Mouse (Mus musculus) intestine, postnatal 0 days (tissue): ENCODE data around the gene Pnmal1. TPM values are rescaled to one million over a fixed set of nuclear protein-coding genes. Genes with fewer than 3 reads are reported as not detected.
A peak's percentile ranks its signal among the peaks of the same experiment; 100 is the strongest.

ENCODE experiments used
- ATAC-seq: fragments of 200-750 bp; cut with Nextera tagmentation; 2 replicates; pipeline ENCODE4 v1.8.0; 2017; ENCODE audit warnings: mild to moderate bottlenecking, moderate TSS enrichment, moderate library complexity
- H3K27ac ChIP-seq: fragments of 300-500 bp; sonication (generic); 2 replicates; pipeline ENCODE4 v1.5.1; 2014; ENCODE audit warnings: mild to moderate bottlenecking, low read depth, low read length, moderate library complexity
- H3K27me3 ChIP-seq: fragments of 300-500 bp; sonication (generic); replicated peaks from 2 replicates; pipeline ENCODE4 v1.6.1; 2014; ENCODE audit warnings: low read length, mixed read lengths; ENCODE audit not compliant: control insufficient read depth, insufficient read depth
- H3K36me3 ChIP-seq: fragments of 300-500 bp; sonication (generic); 2 replicates; pipeline ENCODE4 v1.6.1; 2014; ENCODE audit warnings: mild to moderate bottlenecking, moderate library complexity; ENCODE audit not compliant: control insufficient read depth, insufficient read depth
- H3K4me1 ChIP-seq: fragments of 300-500 bp; sonication (generic); replicated peaks from 2 replicates; pipeline ENCODE4 v1.6.1; 2014; ENCODE audit warnings: antibody characterized with exemption, low read length, mixed read lengths; ENCODE audit not compliant: control insufficient read depth, insufficient read depth
- H3K4me2 ChIP-seq: fragments of 300-500 bp; sonication (generic); replicated peaks from 2 replicates; pipeline ENCODE4 v1.6.1; 2014; ENCODE audit warnings: low read depth, mild to moderate bottlenecking, moderate library complexity
- H3K4me3 ChIP-seq: fragments of 300-500 bp; sonication (generic); 2 replicates; pipeline ENCODE4 v1.5.1; 2014; ENCODE audit warnings: low read depth, low read length
- H3K9ac ChIP-seq: fragments of 300-500 bp; sonication (generic); 2 replicates; pipeline ENCODE4 v1.6.1; 2014; ENCODE audit warnings: mild to moderate bottlenecking, low read depth, low read length
- H3K9me3 ChIP-seq: fragments of 300-500 bp; sonication (generic); 2 replicates; pipeline ENCODE4 v1.6.1; 2016; ENCODE audit warnings: mixed run types; ENCODE audit not compliant: control insufficient read depth
- CTCF ChIP-seq: sonication (generic); IDR thresholded peaks from 2 replicates; pipeline ENCODE4 v1.5.1; 2016; ENCODE audit warnings: low read depth, mild to moderate bottlenecking, control low read depth, antibody characterized with exemption, moderate library complexity
- WGBS: fragments of 180-500 bp; shearing (Covaris S2); extraction: QIAGEN DNeasy Blood & Tissue Kit; methylation state at CpG from one replicate; pipeline ENCODE4 v1.1.7; 2014; 5-methylcytosine and 5-hydroxymethylcytosine counted together
- polyA plus RNA-seq: library from polyadenylated mRNA; unstranded; fragments of >200 nt; fragmentation: Nextera tagmentation; extraction: Ambion mirVana; gene quantifications from 2 replicates; pipeline ENCODE4 v1.2.1, GENCODE M21; 2015

Pnmal1 gene
- polyA plus RNA-seq, 1 experiment from 2014 or later: 2.2 TPM

DNA sequence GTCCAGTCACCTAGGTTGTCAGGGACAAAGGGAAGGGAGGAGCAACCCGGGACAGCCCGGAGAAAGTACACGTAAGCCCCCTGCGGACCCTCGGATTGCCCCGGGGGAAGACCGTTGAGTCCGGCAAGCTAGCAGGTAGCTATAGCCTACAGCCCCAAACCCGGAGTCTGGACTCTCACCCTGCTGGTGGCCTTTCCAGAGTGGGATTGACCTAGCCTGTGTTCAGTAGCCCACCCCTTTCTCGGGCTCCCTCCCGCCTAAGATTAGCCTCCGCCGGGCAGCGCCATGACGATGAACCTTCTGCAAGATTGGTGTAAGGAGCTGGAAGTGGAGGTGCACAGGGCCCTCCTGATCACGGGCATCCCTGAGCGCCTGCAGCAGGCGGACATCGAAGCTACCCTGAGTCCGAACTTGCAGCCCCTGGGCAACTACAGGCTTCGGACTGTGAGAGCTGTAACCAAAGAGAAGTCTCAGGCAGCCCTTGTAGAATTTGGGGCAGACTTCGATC is 14.6 kb upstream of the Pnmal1 start:
- ATAC-seq: no peak; the same call in 1 of the 2 replicates
- WGBS: 5% methylated on average over 22 of the region's 22 CpGs
- Histone ChIP-seq H3K4me1 (peaks cover 7% of the 10 kb centered on the region; the same call in 1 of the 2 replicates), H3K9ac (peak overlapping the region; percentile 44; the same call in 1 of the 2 replicates), H3K27ac (no peak overlapping the region), H3K9me3 (no peaks in the 10 kb centered on the region), H3K36me3 (no peaks in the 10 kb centered on the region), H3K4me2 (peak overlapping the region; percentile 78), H3K4me3 (peak overlapping the region; percentile 57), H3K27me3 (peaks cover 54% of the 10 kb centered on the region)
- TF ChIP-seq CTCF: no peak

DNA sequence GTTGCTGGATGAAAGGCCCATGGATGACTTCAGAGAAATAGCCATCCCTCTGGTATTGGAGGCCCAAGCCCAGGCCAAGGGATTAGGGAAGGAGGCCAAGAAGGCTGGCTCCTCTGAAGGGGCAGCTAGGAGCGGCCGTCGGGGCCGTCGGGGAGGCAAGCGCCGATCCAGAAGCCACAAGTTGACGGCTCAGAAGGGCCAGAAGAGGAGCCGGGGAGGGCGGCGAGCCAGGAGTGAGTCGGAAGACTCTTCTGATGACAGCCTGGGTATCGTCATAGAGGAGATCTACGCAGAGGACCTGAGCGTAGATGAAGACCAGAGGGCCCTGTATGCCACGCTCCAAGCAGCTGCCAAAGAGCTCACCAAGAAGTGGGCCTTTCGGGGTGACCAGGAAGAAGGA is 14.1 kb upstream of the Pnmal1 start:
- Histone ChIP-seq H3K27me3 (peaks cover 54% of the 10 kb centered on the region), H3K27ac (no peak overlapping the region), H3K4me1 (peaks cover 12% of the 10 kb centered on the region; the same call in 1 of the 2 replicates), H3K9ac (peak overlapping the region; percentile 44; the same call in 1 of the 2 replicates), H3K36me3 (no peaks in the 10 kb centered on the region), H3K4me3 (peak overlapping the region; percentile 57), H3K4me2 (peak overlapping the region; percentile 78), H3K9me3 (no peaks in the 10 kb centered on the region)
- TF ChIP-seq CTCF: no peak
- ATAC-seq: no peak
- WGBS: 31% methylated on average over 17 of the region's 17 CpGs

DNA sequence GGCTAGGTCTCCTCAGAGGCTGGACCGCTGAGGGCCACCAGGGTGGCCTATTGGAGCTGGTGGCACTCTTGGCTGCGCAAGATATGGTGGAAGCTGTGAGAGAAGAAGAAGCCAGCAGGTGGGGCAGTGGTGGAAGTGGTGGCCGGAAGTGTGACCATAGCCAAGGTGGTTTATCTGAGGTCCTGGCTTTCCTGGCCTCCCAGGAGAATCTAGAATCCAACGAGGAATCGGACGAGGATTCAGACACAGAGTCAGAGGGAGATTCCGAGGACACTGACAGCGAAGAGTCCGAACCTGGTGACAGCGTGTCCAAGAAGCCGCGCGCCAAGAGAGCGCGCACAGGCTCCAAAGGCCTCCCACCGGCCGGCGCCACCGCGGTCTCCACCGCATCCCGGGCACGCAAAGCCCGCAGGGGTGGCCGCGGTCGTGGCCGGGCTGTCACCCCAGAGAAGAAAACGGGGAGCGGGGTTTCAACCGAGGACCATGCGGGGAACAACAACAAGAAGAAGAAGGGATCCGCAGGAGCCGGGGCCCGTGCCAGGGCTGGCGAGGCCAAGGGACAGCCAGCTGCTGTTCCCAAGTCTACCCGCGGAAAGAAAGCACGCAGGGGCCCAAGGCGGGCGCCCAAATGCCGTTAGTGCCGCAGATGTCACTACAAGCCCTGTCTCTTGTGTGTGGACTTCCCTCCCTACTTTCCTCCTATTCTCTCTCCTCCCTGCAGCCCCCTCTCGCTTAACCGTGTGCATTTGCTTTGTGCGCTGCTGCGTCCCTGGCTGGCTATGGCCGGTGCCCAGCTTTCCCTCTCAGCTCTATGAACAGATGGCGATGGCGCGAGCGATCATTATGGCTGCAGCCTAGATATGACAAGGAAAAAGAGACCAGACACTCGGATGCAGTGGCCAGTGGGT is 12.8 kb upstream of the Pnmal1 start:
- 10% methylated on average over 53 of the region's 53 CpGs for WGBS
- peak; percentile 40; the same call in 1 of the 2 replicates for TF ChIP-seq CTCF
- peaks cover 13% of the 10 kb centered on the region; the same call in 1 of the 2 replicates for H3K4me1 ChIP-seq

GRCm38 (mm10) chr7:16947349-16947895 is 12.1 kb upstream of the Pnmal1 start:
- no peak for TF ChIP-seq CTCF
- Histone ChIP-seq H3K9ac (no peak overlapping the region), H3K36me3 (no peaks in the 10 kb centered on the region), H3K27me3 (peaks cover 54% of the 10 kb centered on the region), H3K9me3 (no peaks in the 10 kb centered on the region), H3K27ac (no peak overlapping the region), H3K4me3 (peak overlapping the region; percentile 35), H3K4me1 (peaks cover 13% of the 10 kb centered on the region; the same call in 1 of the 2 replicates), H3K4me2 (peak overlapping the region; percentile 78)
- no peak for ATAC-seq
- WGBS: 27% methylated on average over 21 of the region's 22 CpGs

More for the DNA sequence above, 12.8 kb upstream of the Pnmal1 start:
- Histone ChIP-seq H3K27me3 (peaks cover 54% of the 10 kb centered on the region), H3K27ac (no peak overlapping the region), H3K9ac (no peak overlapping the region), H3K4me3 (peak overlapping the region; percentile 35), H3K9me3 (no peaks in the 10 kb centered on the region), H3K4me2 (peak overlapping the region; percentile 78), H3K36me3 (no peaks in the 10 kb centered on the region)
- no peak for ATAC-seq

DNA sequence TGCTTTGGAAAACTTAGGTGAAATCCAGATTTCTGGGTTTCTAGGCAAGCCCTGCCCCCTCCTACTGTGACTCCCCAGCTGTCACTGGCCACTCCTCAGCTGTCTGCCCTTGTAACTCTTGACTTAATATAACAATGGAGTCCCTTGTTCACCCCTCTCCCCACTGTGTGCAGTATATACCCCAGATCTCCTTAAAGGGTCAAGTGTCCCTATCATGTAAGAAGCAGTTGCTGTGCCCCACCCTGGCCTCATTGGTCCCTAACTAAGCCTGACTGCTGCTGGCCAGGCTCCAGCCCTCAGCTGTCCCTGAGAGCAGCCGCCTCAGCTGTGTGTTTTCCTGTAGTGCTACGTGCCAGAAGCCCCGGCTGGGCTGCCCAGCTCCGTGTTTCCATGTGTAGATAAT is 11.5 kb upstream of the Pnmal1 start:
- H3K4me1 ChIP-seq: peaks cover 13% of the 10 kb centered on the region; the same call in 1 of the 2 replicates
- no peak overlapping the region for H3K27ac ChIP-seq
- H3K27me3 ChIP-seq: peaks cover 54% of the 10 kb centered on the region

GRCm38 (mm10) chr7:16948923-16949458 is 10.5 kb upstream of the Pnmal1 start:
- no peak for TF ChIP-seq CTCF
- peaks cover 54% of the 10 kb centered on the region for H3K27me3 ChIP-seq
- WGBS: 75% methylated on average over 8 of the region's 8 CpGs

More for the DNA sequence above, 11.5 kb upstream of the Pnmal1 start:
- Histone ChIP-seq H3K36me3 (no peaks in the 10 kb centered on the region), H3K9me3 (no peaks in the 10 kb centered on the region), H3K4me2 (peak overlapping the region; percentile 78), H3K4me3 (no peak overlapping the region), H3K9ac (no peak overlapping the region)
- TF ChIP-seq CTCF: no peak
- 22% methylated on average over 4 of the region's 4 CpGs for WGBS
- no peak for ATAC-seq

More at GRCm38 (mm10) chr7:16948923-16949458, 10.5 kb upstream of the Pnmal1 start:
- Histone ChIP-seq H3K27ac (no peak overlapping the region), H3K4me2 (no peak overlapping the region), H3K36me3 (no peaks in the 10 kb centered on the region), H3K4me3 (no peak overlapping the region), H3K9ac (no peak overlapping the region), H3K9me3 (no peaks in the 10 kb centered on the region), H3K4me1 (peaks cover 13% of the 10 kb centered on the region; the same call in 1 of the 2 replicates)
- no peak for ATAC-seq
